Mouse (Mus musculus): Measurements from ENCODE around the gene Shisa6. TPM values are rescaled to one million over a fixed set of nuclear protein-coding genes. Genes with fewer than 3 reads are reported as not detected.

Gene Shisa6
- total and polyA plus RNA-seq, 3 experiments: not detected

DNA sequence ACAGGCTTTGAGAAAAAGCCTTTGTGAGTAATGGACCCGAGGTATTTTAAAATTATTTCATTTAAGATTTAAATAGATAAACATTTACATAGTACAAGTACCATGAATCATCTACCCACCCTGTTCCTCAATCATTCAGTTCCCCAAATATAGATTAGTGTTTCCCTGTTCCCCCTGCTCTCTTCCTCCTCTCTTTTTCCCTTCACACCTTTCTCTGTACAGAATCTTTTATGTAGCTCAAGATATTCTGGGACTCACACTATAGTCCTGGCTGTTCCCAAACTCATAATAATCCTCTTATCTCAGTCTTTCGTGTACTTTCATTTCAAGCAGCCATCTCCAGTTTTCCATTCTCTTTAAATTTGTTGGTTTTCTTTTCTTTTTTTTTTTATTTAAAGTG, 361.7 kb downstream of the Shisa6 start:
- Histone ChIP-seq H3K4me3 (replicated peaks in 1 of 3; ENCODE audit: low read depth in 2 of 3, low read length in 2 of 3, poor library complexity in 1 of 3) (no peak overlapping the region), H3K9me3 (replicated peaks; ENCODE audit: low read length) (peaks cover 11% of the 10 kb centered on the region), H3K27me3 (replicated peaks) (no peaks in the 10 kb centered on the region), H3K27ac (ENCODE audit: insufficient read depth, low read depth) (no peak overlapping the region), H3K4me1 (ENCODE audit: control insufficient read depth in 1 of 2, insufficient read depth in 2 of 2) (no peaks in the 10 kb centered on the region), H3K9ac (ENCODE audit: insufficient read depth, low read depth) (no peak overlapping the region), H3K79me2 (replicated peaks; ENCODE audit: control insufficient read depth, extremely low read depth, insufficient read depth, poor library complexity, severe bottlenecking) (no peaks in the 10 kb centered on the region), H3K36me3 (replicated peaks in 1 of 2; ENCODE audit: control insufficient read depth in 1 of 2, insufficient read depth in 1 of 2, low read length in 1 of 2) (no peaks in the 10 kb centered on the region), H3K4me2 (ENCODE audit: insufficient read depth, low read depth, poor library complexity, severe bottlenecking) (no peak overlapping the region)
- dilution Hi-C loops (cut with MboI; ENCODE audit: extremely low pct_ligation_motif_present, extremely low pct_unique_long_range_greater_than_20kb, low sequenced_read_pairs): no loop called here
- DNase-seq (ENCODE audit: extremely low read depth): no peak
- in situ Hi-C loops (cut with MboI; ENCODE audit: low pct_ligation_motif_present, low pct_unique_long_range_greater_than_20kb, low sequenced_read_pairs): no loop called here
- no peak for TF ChIP-seq EP300 (IDR thresholded peaks at IDR 0.05; ENCODE audit: low read length)
- no peak for TF ChIP-seq MAFK (IDR thresholded peaks at IDR 0.05; ENCODE audit: insufficient replicate concordance, low read length)
- no peak for TF ChIP-seq CHD1 (IDR thresholded peaks at IDR 0.05; ENCODE audit: low read depth, low read length)
- TF ChIP-seq POLR2A (IDR thresholded peaks at IDR 0.05; ENCODE audit: low read depth, low read length): no peak
- TF ChIP-seq SMC3 (IDR thresholded peaks at IDR 0.05; ENCODE audit: low read depth, low read length): no peak
- TF ChIP-seq ZC3H11A (IDR thresholded peaks at IDR 0.05; ENCODE audit: low read depth, low read length): no peak
- TF ChIP-seq ZKSCAN1 (IDR thresholded peaks at IDR 0.05; ENCODE audit: borderline replicate concordance, low read depth, low read length): no peak
- no peak for TF ChIP-seq HCFC1 (IDR thresholded peaks at IDR 0.05; ENCODE audit: low read depth, low read length)
- no peak for TF ChIP-seq ZNF384 (IDR thresholded peaks at IDR 0.05; ENCODE audit: low read depth, low read length)
- no peak for TF ChIP-seq UBTF (IDR thresholded peaks at IDR 0.05; ENCODE audit: low read depth, low read length)
- no peak for TF ChIP-seq POLR2AphosphoS2 (IDR thresholded peaks at IDR 0.05; ENCODE audit: low read depth, low read length)
- no peak for TF ChIP-seq ETS1 (conservative IDR thresholded peaks at IDR 0.05; ENCODE audit: low read depth, low read length)
